Mouse (Mus musculus) limb, embryonic 13.5 days (tissue): ENCODE measurements at regions not wholly inside any gene's neighbourhood (a gene's known extent, or its start where the extent isn't known, plus 50 kb on each side); places are given as distances from the start of the nearest gene placed in this dataset.

Experiments
- ATAC-seq: fragments of 200-750 bp; cut with Nextera tagmentation; 2 replicates; pipeline ENCODE4 v1.8.0; 2017; ENCODE audit warnings: low read depth, moderate number of reproducible peaks, moderate TSS enrichment; ENCODE audit not compliant: low FRiP score
- H3K27ac ChIP-seq: fragments of 300-500 bp; sonication (generic); 2 replicates; pipeline ENCODE4 v1.5.1; 2015; ENCODE audit warnings: inconsistent platforms, mild to moderate bottlenecking, moderate library complexity
- H3K27me3 ChIP-seq: fragments of 300-500 bp; sonication (generic); 2 replicates; pipeline ENCODE4 v1.6.1; 2015; ENCODE audit warnings: mild to moderate bottlenecking, inconsistent platforms
- H3K36me3 ChIP-seq: fragments of 300-500 bp; sonication (generic); 2 replicates; pipeline ENCODE4 v1.6.1; 2015; ENCODE audit warnings: inconsistent platforms, mild to moderate bottlenecking, moderate library complexity
- H3K4me1 ChIP-seq: fragments of 300-500 bp; sonication (generic); 2 replicates; pipeline ENCODE4 v1.6.1; 2015; ENCODE audit warnings: inconsistent platforms
- H3K4me2 ChIP-seq: fragments of 300-500 bp; sonication (generic); replicated peaks from 2 replicates; pipeline ENCODE4 v1.6.1; 2015; ENCODE audit warnings: inconsistent platforms, mild to moderate bottlenecking, moderate library complexity
- H3K4me3 ChIP-seq: fragments of 300-500 bp; sonication (generic); 2 replicates; pipeline ENCODE4 v1.5.1; 2015; ENCODE audit warnings: moderate library complexity, mild to moderate bottlenecking, inconsistent platforms
- H3K9ac ChIP-seq: fragments of 300-500 bp; sonication (generic); 2 replicates; pipeline ENCODE4 v1.6.1; 2015; ENCODE audit warnings: mild to moderate bottlenecking, inconsistent platforms
- H3K9me3 ChIP-seq: fragments of 300-500 bp; sonication (generic); 2 replicates; pipeline ENCODE4 v1.6.1; 2016; ENCODE audit warnings: inconsistent platforms
- WGBS: fragments of 180-500 bp; shearing (Covaris S2); methylation state at CpG from one replicate; pipeline ENCODE4 v1.1.7; 2015; 5-methylcytosine and 5-hydroxymethylcytosine counted together

DNA sequence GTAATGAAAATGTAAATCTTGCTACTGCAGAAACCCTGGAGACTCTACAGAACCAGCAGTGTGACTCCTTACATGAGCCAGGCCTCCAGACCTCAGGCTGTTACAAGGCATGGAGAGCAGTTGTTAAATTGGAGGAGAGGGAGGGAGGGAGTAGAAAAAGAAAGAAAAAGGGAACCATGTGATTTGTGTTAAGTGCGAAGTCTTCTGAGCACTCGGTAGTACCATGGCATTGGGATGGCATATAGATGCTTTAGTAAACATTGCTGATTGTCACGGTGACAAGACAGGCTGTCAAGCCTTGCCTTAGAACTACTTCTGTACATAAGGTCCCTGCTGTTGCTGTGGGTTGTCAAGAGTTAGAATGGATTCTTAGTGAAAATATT, 189.6 kb upstream of the Dph6 start:
- H3K27ac ChIP-seq = no peak overlapping the region
- H3K36me3 ChIP-seq = no peaks in the 10 kb centered on the region
- 75% methylated on average over 3 of the region's 3 CpGs for WGBS
- H3K9ac ChIP-seq = no peak overlapping the region
- no peak overlapping the region for H3K4me2 ChIP-seq
- no peak overlapping the region for H3K4me3 ChIP-seq
- no peaks in the 10 kb centered on the region for H3K4me1 ChIP-seq
- no peak for ATAC-seq
- H3K27me3 ChIP-seq = peaks cover 15% of the 10 kb centered on the region; the same call in 1 of the 2 replicates
- no peaks in the 10 kb centered on the region for H3K9me3 ChIP-seq

DNA sequence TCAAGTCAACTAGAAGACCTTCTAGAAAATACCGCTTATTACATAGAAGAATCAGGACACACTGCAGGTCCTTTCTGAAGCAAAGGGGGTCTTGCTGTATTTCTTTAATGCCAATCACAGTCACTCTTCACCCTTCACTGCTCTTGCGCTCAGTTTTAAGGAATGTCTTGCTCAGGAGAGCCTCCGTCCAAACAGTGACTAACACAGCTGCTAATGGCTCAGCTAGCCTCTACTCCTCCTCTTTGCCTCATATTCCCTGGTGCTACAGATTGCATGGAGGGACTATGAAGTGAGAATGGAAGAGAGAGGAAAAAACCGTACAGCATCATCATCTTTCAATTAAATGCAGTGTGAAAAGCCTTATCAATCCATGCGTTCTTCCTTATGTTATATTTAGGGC, 193.7 kb upstream of the Dph6 start:
- ATAC-seq = no peak
- no peak overlapping the region for H3K4me2 ChIP-seq
- 87% methylated on average over 5 of the region's 5 CpGs for WGBS
- H3K9ac ChIP-seq = no peak overlapping the region
- no peak overlapping the region for H3K4me3 ChIP-seq
- no peak overlapping the region for H3K27ac ChIP-seq
- H3K4me1 ChIP-seq = no peaks in the 10 kb centered on the region
- no peaks in the 10 kb centered on the region for H3K9me3 ChIP-seq
- H3K27me3 ChIP-seq = peaks cover 26% of the 10 kb centered on the region
- no peaks in the 10 kb centered on the region for H3K36me3 ChIP-seq

DNA sequence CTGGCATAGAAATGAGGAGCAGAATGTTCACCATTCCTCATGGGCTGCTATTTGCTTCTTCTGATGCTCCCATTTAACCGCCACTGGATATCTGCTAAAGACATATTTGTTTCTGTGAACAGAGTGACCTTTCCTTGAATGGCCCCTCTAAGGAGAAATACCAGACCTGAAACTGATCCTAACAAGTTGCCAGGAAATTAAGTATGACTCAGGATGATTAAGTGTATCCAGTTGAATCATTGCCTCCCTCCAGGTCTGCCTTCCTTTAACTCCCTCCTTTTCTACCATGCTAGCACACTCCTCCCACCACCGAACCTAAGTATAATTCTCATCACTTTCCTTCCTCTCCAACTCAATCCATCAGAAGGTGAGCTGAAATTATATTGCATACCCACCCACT, 194.2 kb upstream of the Dph6 start:
- Histone ChIP-seq H3K9me3 (no peaks in the 10 kb centered on the region), H3K4me1 (no peaks in the 10 kb centered on the region), H3K9ac (no peak overlapping the region), H3K4me2 (no peak overlapping the region), H3K27me3 (peaks cover 29% of the 10 kb centered on the region), H3K36me3 (no peaks in the 10 kb centered on the region), H3K27ac (no peak overlapping the region), H3K4me3 (no peak overlapping the region)
- no peak for ATAC-seq
- 85% methylated on average over 2 of the region's 2 CpGs for WGBS

DNA sequence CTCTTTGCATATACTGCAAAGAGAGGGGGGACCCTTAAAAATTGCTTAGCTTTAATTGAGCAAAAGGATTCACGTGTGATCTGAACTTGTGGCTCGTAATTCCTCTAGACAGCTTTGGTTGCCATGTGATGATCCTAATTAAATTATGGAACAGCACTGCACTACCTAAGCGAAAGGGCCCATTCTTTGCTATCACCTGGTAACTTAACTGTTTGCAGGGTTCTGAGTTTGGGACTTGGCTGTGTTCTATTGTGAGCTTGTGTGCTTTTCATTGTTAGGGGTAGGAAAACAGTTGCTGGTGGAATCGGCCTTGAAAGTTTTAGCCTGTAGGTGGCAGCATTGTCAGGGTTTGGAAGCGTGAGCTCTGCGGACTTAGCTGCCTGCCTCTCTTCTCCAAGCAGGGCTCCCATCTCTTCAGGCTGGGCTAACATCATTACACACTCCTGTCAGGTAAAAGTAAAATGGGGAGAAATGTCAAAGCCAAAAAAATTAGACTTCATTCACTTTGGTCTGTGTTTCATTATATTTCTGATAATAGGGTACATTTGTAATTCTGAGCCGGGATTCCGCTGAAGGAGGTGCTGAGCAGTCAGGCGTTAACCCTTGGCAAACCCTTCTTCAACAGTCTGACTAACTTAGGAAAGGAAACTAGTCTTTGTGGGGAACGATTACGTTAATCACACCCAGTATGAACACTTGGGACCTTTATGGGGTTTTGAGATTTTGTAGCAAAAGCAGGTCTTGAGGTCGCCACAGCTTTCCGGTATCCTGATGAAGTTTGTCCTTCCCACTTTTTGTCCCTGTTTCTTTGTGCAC, 199.2 kb upstream of the Dph6 start:
- peak; percentile 81 for ATAC-seq
- Histone ChIP-seq H3K4me2 (0 out of 2 replicates have a peak overlapping the region, but pooled peaks have one; percentile 21), H3K27ac (no peak overlapping the region)

DNA sequence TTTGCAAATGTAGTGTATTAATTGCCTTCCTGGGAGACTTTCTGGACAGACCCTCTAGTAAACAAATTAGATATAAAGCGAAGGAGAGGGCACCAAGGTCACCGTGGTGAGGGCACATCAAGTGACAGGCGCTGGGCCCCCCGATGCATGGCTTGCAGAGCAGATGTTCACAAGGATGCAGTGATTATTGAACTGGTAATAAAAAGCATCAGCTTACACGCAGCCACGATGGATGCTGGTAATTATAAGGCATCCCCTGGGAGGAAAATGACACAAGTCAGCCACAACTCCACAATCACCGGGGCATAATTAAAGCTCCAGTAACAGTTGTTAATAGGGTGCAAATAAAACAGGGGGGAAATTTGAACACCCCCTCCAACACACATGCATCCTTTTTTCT, 217.5 kb upstream of the Dph6 start:
- 5% methylated on average over 7 of the region's 7 CpGs for WGBS
- no peak overlapping the region for H3K9ac ChIP-seq
- ATAC-seq = no peak

More for the DNA sequence above, 199.2 kb upstream of the Dph6 start:
- Histone ChIP-seq H3K27me3 (peaks cover 17% of the 10 kb centered on the region), H3K4me1 (no peaks in the 10 kb centered on the region), H3K9ac (no peak overlapping the region), H3K9me3 (no peaks in the 10 kb centered on the region), H3K4me3 (no peak overlapping the region), H3K36me3 (no peaks in the 10 kb centered on the region)
- 31% methylated on average over 13 of the region's 13 CpGs for WGBS

DNA sequence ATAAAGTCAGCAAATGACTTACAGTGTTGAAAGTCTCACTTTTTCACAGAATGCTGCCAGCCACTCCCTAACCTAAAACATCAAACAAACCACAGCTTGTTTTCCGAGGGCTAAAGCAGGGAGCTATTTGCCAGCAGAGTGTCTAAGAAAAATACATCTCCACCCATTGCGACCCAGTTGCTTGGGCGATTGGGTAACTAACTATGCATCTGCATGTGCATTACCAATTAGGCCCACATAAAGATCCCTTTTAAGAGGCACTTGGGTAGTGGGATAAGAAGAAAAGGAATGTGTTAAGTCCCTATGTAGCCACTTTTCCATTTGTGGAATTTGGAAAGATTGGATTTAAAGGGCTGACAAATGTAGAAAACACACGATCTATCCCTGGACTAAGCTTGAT, 218.3 kb upstream of the Dph6 start:
- 16% methylated on average over 4 of the region's 4 CpGs for WGBS
- H3K27me3 ChIP-seq = peaks cover 32% of the 10 kb centered on the region
- no peak overlapping the region for H3K27ac ChIP-seq
- H3K9me3 ChIP-seq = no peaks in the 10 kb centered on the region
- no peak overlapping the region for H3K9ac ChIP-seq
- H3K4me3 ChIP-seq = no peak overlapping the region
- H3K36me3 ChIP-seq = no peaks in the 10 kb centered on the region
- H3K4me2 ChIP-seq = no peak overlapping the region
- H3K4me1 ChIP-seq = peaks cover 7% of the 10 kb centered on the region
- no peak for ATAC-seq

More for the DNA sequence above, 217.5 kb upstream of the Dph6 start:
- Histone ChIP-seq H3K36me3 (no peaks in the 10 kb centered on the region), H3K27ac (no peak overlapping the region), H3K27me3 (peaks cover 29% of the 10 kb centered on the region), H3K4me2 (no peak overlapping the region), H3K4me1 (peaks cover 7% of the 10 kb centered on the region), H3K4me3 (no peak overlapping the region), H3K9me3 (no peaks in the 10 kb centered on the region)

DNA sequence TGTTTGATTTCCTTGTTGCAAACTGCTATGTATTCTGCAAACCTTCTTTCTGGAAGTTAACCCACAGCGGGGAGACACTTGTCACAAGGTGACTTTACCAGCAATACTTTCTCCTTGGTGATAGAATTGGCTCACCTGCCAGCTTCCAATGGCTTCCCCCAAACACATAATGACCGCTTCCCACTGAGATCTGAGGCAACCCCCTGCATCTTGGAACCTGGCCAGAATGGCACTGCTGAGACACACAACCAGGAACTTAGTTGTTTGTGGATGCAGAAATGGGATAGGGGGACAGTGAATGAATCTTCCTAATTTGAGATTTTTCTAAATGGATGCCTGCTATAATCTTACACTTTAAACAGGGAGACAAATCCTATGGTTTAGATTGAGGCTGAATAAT, 224.3 kb upstream of the Dph6 start:
- Histone ChIP-seq H3K27me3 (peaks cover 16% of the 10 kb centered on the region; the same call in 1 of the 2 replicates), H3K4me3 (no peak overlapping the region), H3K36me3 (no peaks in the 10 kb centered on the region), H3K4me1 (no peaks in the 10 kb centered on the region), H3K27ac (no peak overlapping the region), H3K9ac (no peak overlapping the region), H3K4me2 (no peak overlapping the region), H3K9me3 (no peaks in the 10 kb centered on the region)
- WGBS = 57% methylated on average over 2 of the region's 2 CpGs
- no peak for ATAC-seq

DNA sequence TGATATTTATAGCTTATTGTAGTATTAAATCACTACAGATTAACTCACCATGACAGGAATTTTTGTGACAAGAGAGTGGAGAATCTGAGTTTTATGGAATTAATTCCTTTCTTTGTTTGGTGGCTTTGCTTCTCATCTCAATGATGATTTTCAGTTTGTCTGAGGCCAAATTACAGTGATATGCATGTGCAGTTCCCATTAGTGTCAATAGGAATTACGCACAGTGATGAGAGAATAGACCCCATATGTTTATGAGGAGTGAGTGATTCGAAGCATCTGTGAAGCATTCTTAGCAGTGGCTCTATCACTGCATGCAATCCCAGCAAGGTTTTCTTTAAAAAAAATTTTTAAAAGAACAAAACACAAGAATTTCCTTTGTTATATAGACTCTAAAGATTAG, 225.0 kb upstream of the Dph6 start:
- Histone ChIP-seq H3K4me2 (no peak overlapping the region), H3K27ac (no peak overlapping the region), H3K9ac (no peak overlapping the region), H3K36me3 (no peaks in the 10 kb centered on the region), H3K27me3 (peaks cover 16% of the 10 kb centered on the region; the same call in 1 of the 2 replicates), H3K4me1 (no peaks in the 10 kb centered on the region), H3K9me3 (no peaks in the 10 kb centered on the region), H3K4me3 (no peak overlapping the region)
- 59% methylated on average over 2 of the region's 2 CpGs for WGBS
- no peak for ATAC-seq

DNA sequence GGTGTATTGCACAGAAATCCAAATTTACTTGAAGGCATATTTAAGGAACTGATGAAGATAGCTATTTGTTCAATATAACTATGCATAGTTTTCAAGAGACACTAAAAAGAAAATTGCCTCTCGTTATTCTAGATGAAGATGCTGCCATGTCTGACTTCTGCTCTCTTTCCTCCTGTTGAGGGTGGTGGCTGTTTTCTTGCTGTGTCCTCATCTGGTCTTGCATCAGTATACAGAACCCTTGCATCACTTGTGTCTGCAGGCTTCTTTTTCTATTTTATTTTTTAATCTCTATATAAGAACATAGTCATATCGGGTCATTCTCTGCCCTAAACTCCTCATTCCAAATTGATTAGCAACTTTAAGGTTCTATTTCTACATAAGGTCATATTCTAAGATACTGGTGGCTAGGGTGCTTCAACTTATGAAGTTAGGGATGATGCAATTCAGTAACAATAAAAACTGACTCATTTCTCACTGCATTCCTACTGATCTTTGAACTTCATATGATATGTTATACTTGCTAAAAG, 231.0 kb upstream of the Dph6 start:
- peaks cover 3% of the 10 kb centered on the region; the same call in 1 of the 2 replicates for H3K27me3 ChIP-seq
- no peak overlapping the region for H3K27ac ChIP-seq
- no peak overlapping the region for H3K4me2 ChIP-seq
- WGBS = 92% methylated on average over 2 of the region's 2 CpGs
- no peak overlapping the region for H3K9ac ChIP-seq
- H3K4me1 ChIP-seq = peaks cover 6% of the 10 kb centered on the region; the same call in 1 of the 2 replicates
- H3K36me3 ChIP-seq = no peaks in the 10 kb centered on the region
- no peak overlapping the region for H3K4me3 ChIP-seq
- no peak for ATAC-seq
- no peaks in the 10 kb centered on the region for H3K9me3 ChIP-seq

DNA sequence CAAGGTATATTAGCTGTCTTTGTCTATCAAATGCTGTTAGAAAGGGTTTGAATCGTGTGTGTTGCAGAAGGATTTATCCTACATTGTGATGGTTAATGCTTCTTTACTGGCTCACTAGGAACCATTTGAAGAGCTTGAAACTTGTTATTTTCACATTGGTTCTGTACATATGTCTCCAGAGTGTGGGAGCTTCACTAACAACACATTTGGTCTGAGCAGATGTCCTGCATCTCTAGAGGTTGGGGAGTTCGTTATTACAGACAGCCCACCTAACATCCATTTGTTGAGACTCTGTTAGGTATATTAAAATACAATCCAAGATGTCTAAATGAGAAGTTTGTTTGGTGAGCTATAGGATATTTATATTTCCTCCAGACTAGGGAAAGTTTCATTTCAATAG, 244.0 kb upstream of the Dph6 start:
- no peak overlapping the region for H3K4me2 ChIP-seq
- H3K27me3 ChIP-seq = no peaks in the 10 kb centered on the region
- no peaks in the 10 kb centered on the region for H3K36me3 ChIP-seq
- no peak for ATAC-seq
- no peaks in the 10 kb centered on the region for H3K4me1 ChIP-seq
- 74% methylated on average over 2 of the region's 2 CpGs for WGBS
- H3K9ac ChIP-seq = no peak overlapping the region
- no peaks in the 10 kb centered on the region for H3K9me3 ChIP-seq
- H3K27ac ChIP-seq = no peak overlapping the region
- no peak overlapping the region for H3K4me3 ChIP-seq

DNA sequence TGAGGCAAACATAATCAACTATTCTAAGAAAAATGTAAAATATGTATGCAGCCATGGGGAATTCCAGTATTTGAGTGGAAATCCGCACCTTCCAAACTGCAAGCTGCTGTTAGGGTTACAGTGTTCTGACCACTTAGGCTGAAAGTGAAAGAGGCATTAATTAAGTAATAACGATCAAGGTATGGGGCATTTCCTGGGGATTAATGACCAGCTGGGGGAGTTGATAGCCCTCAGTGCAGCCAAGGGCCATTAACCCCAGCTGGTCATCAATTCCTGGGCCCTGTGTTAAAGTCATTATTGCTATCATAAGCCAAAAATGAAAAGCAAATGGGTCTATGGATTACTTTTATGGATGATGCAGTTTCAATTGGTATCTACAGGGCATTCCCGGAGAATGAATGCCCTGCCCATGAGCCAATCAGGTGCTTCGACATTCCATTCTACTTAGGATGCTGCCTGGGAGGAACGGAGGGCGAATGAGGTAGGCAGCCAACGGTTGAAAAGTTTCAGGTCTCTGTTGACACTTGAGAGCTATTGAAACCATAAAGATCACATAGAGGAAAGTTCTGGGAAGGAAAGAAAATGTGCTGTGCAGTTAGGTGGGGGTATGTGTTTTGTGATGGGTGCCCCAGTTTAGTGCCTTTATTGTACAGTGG, 257.2 kb upstream of the Dph6 start:
- Histone ChIP-seq H3K4me1 (peaks cover 7% of the 10 kb centered on the region), H3K27me3 (peaks cover 6% of the 10 kb centered on the region; the same call in 1 of the 2 replicates), H3K4me3 (no peak overlapping the region), H3K4me2 (peak overlapping the region; percentile 33), H3K36me3 (no peaks in the 10 kb centered on the region), H3K27ac (no peak overlapping the region), H3K9ac (no peak overlapping the region), H3K9me3 (no peaks in the 10 kb centered on the region)
- ATAC-seq = peak; percentile 48; the same call in 1 of the 2 replicates
- 9% methylated on average over 7 of the region's 7 CpGs for WGBS

DNA sequence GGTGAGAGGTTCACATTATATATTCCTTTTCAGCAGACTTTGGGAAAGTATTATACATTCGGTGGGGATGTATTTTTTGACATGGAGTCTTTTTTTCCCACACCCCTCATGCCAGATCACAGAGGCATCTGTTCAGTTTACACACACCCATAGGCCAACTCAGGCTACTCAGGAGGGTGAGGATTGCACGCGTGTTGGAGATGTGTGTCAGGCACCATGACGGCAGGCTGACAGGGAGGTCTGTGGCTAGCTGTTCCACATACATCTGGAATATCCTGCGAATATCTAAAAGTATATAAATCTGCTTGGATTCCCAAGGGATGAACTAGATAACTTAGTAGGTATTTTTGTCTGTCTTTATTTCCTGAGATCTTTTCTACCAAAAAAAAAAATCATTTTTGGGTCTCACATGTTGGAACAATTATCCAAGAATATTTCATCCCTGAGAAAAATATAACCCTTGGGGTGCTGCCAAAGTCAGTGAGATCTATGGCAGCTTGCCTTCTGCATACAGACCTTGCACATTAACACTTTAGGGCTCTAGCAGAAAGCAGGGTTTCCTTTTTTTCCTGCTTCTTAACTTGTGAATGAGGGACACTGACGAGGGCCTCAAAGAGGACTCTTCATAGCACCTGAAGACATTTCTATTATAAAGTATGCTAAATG, 260.4 kb upstream of the Dph6 start:
- Histone ChIP-seq H3K4me3 (no peak overlapping the region), H3K27me3 (peaks cover 9% of the 10 kb centered on the region; the same call in 1 of the 2 replicates), H3K27ac (no peak overlapping the region), H3K36me3 (no peaks in the 10 kb centered on the region), H3K9me3 (no peaks in the 10 kb centered on the region), H3K4me2 (no peak overlapping the region), H3K9ac (no peak overlapping the region), H3K4me1 (peaks cover 22% of the 10 kb centered on the region)
- 70% methylated on average over 6 of the region's 6 CpGs for WGBS
- ATAC-seq = no peak; the same call in 1 of the 2 replicates
